Mouse (Mus musculus): ENCODE data around the gene Rhov. TPM values are rescaled to one million over a fixed set of nuclear protein-coding genes. Genes with fewer than 3 reads are reported as not detected.

The Rhov gene
- polyA plus RNA-seq, 1 experiment, result 1.9 TPM

- H3K4me3 ChIP-seq (replicated peaks), result peak overlapping the region; percentile 94
- TF ChIP-seq FLI1 (IDR thresholded peaks at IDR 0.05; ENCODE audit: low read length), result no peak
- TF ChIP-seq GATA1 (IDR thresholded peaks at IDR 0.05; ENCODE audit: borderline replicate concordance, low read length), result no peak
- H3K9me3 ChIP-seq, result no peaks in the 10 kb centered on the region
- peaks cover 42% of the 10 kb centered on the region for H3K27me3 ChIP-seq (replicated peaks)
- H3K36me3 ChIP-seq (replicated peaks; ENCODE audit: low read length), result no peaks in the 10 kb centered on the region
- peaks cover 31% of the 10 kb centered on the region for H3K4me1 ChIP-seq
Measured at GRCm38 (mm10) chr2:119270286-119270642, 808 bp downstream of the Rhov start.

GRCm38 (mm10) chr2:119263813-119264212 lies 7.3 kb downstream of the Rhov start:
- no peaks in the 10 kb centered on the region for H3K36me3 ChIP-seq (replicated peaks; ENCODE audit: low read length)

GRCm38 (mm10) chr2:119262978-119263377 lies 8.1 kb downstream of the Rhov start:
- H3K27me3 ChIP-seq (replicated peaks), result peaks cover 25% of the 10 kb centered on the region
- peak overlapping the region; percentile 84 for H3K4me3 ChIP-seq (replicated peaks)
- H3K9me3 ChIP-seq, result no peaks in the 10 kb centered on the region
- TF ChIP-seq GATA1 (IDR thresholded peaks at IDR 0.05; ENCODE audit: borderline replicate concordance, low read length), result no peak
- TF ChIP-seq FLI1 (IDR thresholded peaks at IDR 0.05; ENCODE audit: low read length), result no peak
- H3K4me1 ChIP-seq, result peaks cover 40% of the 10 kb centered on the region
- no peaks in the 10 kb centered on the region for H3K36me3 ChIP-seq (replicated peaks; ENCODE audit: low read length)

More at GRCm38 (mm10) chr2:119263813-119264212, 7.3 kb downstream of the Rhov start:
- no peak for TF ChIP-seq GATA1 (IDR thresholded peaks at IDR 0.05; ENCODE audit: borderline replicate concordance, low read length)
- TF ChIP-seq FLI1 (IDR thresholded peaks at IDR 0.05; ENCODE audit: low read length), result no peak
- H3K4me3 ChIP-seq (replicated peaks), result no peak overlapping the region
- H3K4me1 ChIP-seq, result peaks cover 40% of the 10 kb centered on the region
- no peaks in the 10 kb centered on the region for H3K9me3 ChIP-seq
- H3K27me3 ChIP-seq (replicated peaks), result peaks cover 28% of the 10 kb centered on the region

GRCm38 (mm10) chr2:119261326-119261725 lies 9.7 kb downstream of the Rhov start:
- Histone ChIP-seq H3K4me1 (peaks cover 32% of the 10 kb centered on the region), H3K36me3 (replicated peaks; ENCODE audit: low read length) (no peaks in the 10 kb centered on the region), H3K9me3 (no peaks in the 10 kb centered on the region), H3K4me3 (replicated peaks) (no peak overlapping the region), H3K27me3 (replicated peaks) (peaks cover 25% of the 10 kb centered on the region)
- TF ChIP-seq FLI1 (IDR thresholded peaks at IDR 0.05; ENCODE audit: low read length), result no peak

GRCm38 (mm10) chr2:119260518-119260917 lies 10.6 kb downstream of the Rhov start:
- no peaks in the 10 kb centered on the region for H3K36me3 ChIP-seq (replicated peaks; ENCODE audit: low read length)
- TF ChIP-seq GATA1 (IDR thresholded peaks at IDR 0.05; ENCODE audit: borderline replicate concordance, low read length) (no peak), FLI1 (IDR thresholded peaks at IDR 0.05; ENCODE audit: low read length) (no peak)
- no peak overlapping the region for H3K4me3 ChIP-seq (replicated peaks)
- H3K9me3 ChIP-seq, result no peaks in the 10 kb centered on the region
- H3K4me1 ChIP-seq, result peaks cover 32% of the 10 kb centered on the region
- H3K27me3 ChIP-seq (replicated peaks), result peaks cover 24% of the 10 kb centered on the region

GRCm38 (mm10) chr2:119254976-119255375 lies 16.1 kb downstream of the Rhov start:
- H3K36me3 ChIP-seq (replicated peaks; ENCODE audit: low read length), result no peaks in the 10 kb centered on the region
- H3K4me3 ChIP-seq (replicated peaks), result no peak overlapping the region
- H3K9me3 ChIP-seq, result no peaks in the 10 kb centered on the region
- H3K27me3 ChIP-seq (replicated peaks), result peaks cover 35% of the 10 kb centered on the region
- peaks cover 12% of the 10 kb centered on the region for H3K4me1 ChIP-seq
- no peak for TF ChIP-seq FLI1 (IDR thresholded peaks at IDR 0.05; ENCODE audit: low read length)
- no peak for TF ChIP-seq GATA1 (IDR thresholded peaks at IDR 0.05; ENCODE audit: borderline replicate concordance, low read length)

GRCm38 (mm10) chr2:119250826-119251478 lies 20.1 kb downstream of the Rhov start:
- TF ChIP-seq FLI1 (IDR thresholded peaks at IDR 0.05; ENCODE audit: low read length) (no peak), GATA1 (IDR thresholded peaks at IDR 0.05; ENCODE audit: borderline replicate concordance, low read length) (peak; percentile 98)
- Histone ChIP-seq H3K36me3 (replicated peaks; ENCODE audit: low read length) (no peaks in the 10 kb centered on the region), H3K9me3 (no peaks in the 10 kb centered on the region), H3K27me3 (replicated peaks) (peaks cover 49% of the 10 kb centered on the region), H3K4me1 (peaks cover 20% of the 10 kb centered on the region), H3K4me3 (replicated peaks) (peak overlapping the region; percentile 85)

GRCm38 (mm10) chr2:119250377-119250776 lies 20.7 kb downstream of the Rhov start:
- no peak for TF ChIP-seq GATA1 (IDR thresholded peaks at IDR 0.05; ENCODE audit: borderline replicate concordance, low read length)
- no peak for TF ChIP-seq FLI1 (IDR thresholded peaks at IDR 0.05; ENCODE audit: low read length)
- Histone ChIP-seq H3K9me3 (no peaks in the 10 kb centered on the region), H3K27me3 (replicated peaks) (peaks cover 49% of the 10 kb centered on the region), H3K36me3 (replicated peaks; ENCODE audit: low read length) (no peaks in the 10 kb centered on the region), H3K4me1 (peaks cover 24% of the 10 kb centered on the region), H3K4me3 (replicated peaks) (no peak overlapping the region)

GRCm38 (mm10) chr2:119249592-119250061 lies 21.4 kb downstream of the Rhov start:
- TF ChIP-seq FLI1 (IDR thresholded peaks at IDR 0.05; ENCODE audit: low read length), result no peak
- TF ChIP-seq GATA1 (IDR thresholded peaks at IDR 0.05; ENCODE audit: borderline replicate concordance, low read length), result no peak
- no peaks in the 10 kb centered on the region for H3K36me3 ChIP-seq (replicated peaks; ENCODE audit: low read length)
- peaks cover 49% of the 10 kb centered on the region for H3K27me3 ChIP-seq (replicated peaks)
- no peak overlapping the region for H3K4me3 ChIP-seq (replicated peaks)
- H3K9me3 ChIP-seq, result no peaks in the 10 kb centered on the region
- peaks cover 29% of the 10 kb centered on the region for H3K4me1 ChIP-seq

- Histone ChIP-seq H3K4me1 (peaks cover 29% of the 10 kb centered on the region), H3K27me3 (replicated peaks) (peaks cover 49% of the 10 kb centered on the region), H3K4me3 (replicated peaks) (no peak overlapping the region), H3K36me3 (replicated peaks; ENCODE audit: low read length) (no peaks in the 10 kb centered on the region), H3K9me3 (no peaks in the 10 kb centered on the region)
- TF ChIP-seq GATA1 (IDR thresholded peaks at IDR 0.05; ENCODE audit: borderline replicate concordance, low read length) (no peak), FLI1 (IDR thresholded peaks at IDR 0.05; ENCODE audit: low read length) (no peak)
Measured at GRCm38 (mm10) chr2:119247904-119248303, 23.2 kb downstream of the Rhov start.

Measured in megakaryocyte, embryonic 14.5 days (primary cell).